Mouse (Mus musculus): ENCODE data around the gene Cadps2. TPM values are rescaled to one million over a fixed set of nuclear protein-coding genes. Genes with fewer than 3 reads are reported as not detected.
A peak's percentile ranks its signal among the peaks of the same experiment; 100 is the strongest.

Gene Cadps2
- total and polyA plus RNA-seq, 2 experiments from 2014 or later = 7.3 to 23.0 TPM

GRCm38 (mm10) chr6:23249053-23249401, 590.2 kb downstream of the Cadps2 start:
- H3K4me1 ChIP-seq (ENCODE audit: insufficient read depth, low read length) = no peaks in the 10 kb centered on the region
- TF ChIP-seq CTCF (IDR thresholded peaks at IDR 0.05) = no peak
- DNase-seq (ENCODE audit: low spot score) (no peak), ATAC-seq (ENCODE audit: low FRiP score) (no peak)
- WGBS = under 1% methylated on average over 24 of the region's 24 CpGs
- no peaks in the 10 kb centered on the region for H3K36me3 ChIP-seq (ENCODE audit: insufficient read depth, low read length)
- peak overlapping the region; percentile 48; the same call in 1 of the 2 replicates for H3K4me2 ChIP-seq (ENCODE audit: low read depth, low read length, poor library complexity, severe bottlenecking)
- peaks cover 72% of the 10 kb centered on the region for H3K27me3 ChIP-seq (ENCODE audit: insufficient read depth, low read length)
- H3K4me3 ChIP-seq (ENCODE audit: low read depth, low read length) = peak overlapping the region; percentile 23; the same call in 1 of the 2 replicates
- H3K9ac ChIP-seq (replicated peaks; ENCODE audit: low read length, poor library complexity, severe bottlenecking) = no peak overlapping the region
- H3K9me3 ChIP-seq (ENCODE audit: low read length) = no peaks in the 10 kb centered on the region
- no peak overlapping the region for H3K27ac ChIP-seq (ENCODE audit: low read depth, low read length)

GRCm38 (mm10) chr6:23248313-23249052, 590.7 kb downstream of the Cadps2 start, which contains the start of gene Fezf1:
Fezf1 (minus strand) TSS chr6:23248362.
- ATAC-seq (ENCODE audit: low FRiP score) (no peak), DNase-seq (ENCODE audit: low spot score) (no peak)
- H3K36me3 ChIP-seq (ENCODE audit: insufficient read depth, low read length) = no peaks in the 10 kb centered on the region
- no peaks in the 10 kb centered on the region for H3K4me1 ChIP-seq (ENCODE audit: insufficient read depth, low read length)
- under 1% methylated on average over 31 of the region's 31 CpGs for WGBS
- no peaks in the 10 kb centered on the region for H3K9me3 ChIP-seq (ENCODE audit: low read length)
- H3K4me3 ChIP-seq (ENCODE audit: low read depth, low read length) = peak within 1 kb of the TSS; percentile 23
- H3K9ac ChIP-seq (replicated peaks; ENCODE audit: low read length, poor library complexity, severe bottlenecking) = no peak within 1 kb of the TSS
- peak within 1 kb of the TSS; percentile 48; the same call in 1 of the 2 replicates for H3K4me2 ChIP-seq (ENCODE audit: low read depth, low read length, poor library complexity, severe bottlenecking)
- H3K27me3 ChIP-seq (ENCODE audit: insufficient read depth, low read length) = peaks cover 72% of the 10 kb centered on the region
- no peak for TF ChIP-seq CTCF (IDR thresholded peaks at IDR 0.05)
- H3K27ac ChIP-seq (ENCODE audit: low read depth, low read length) = no peak within 1 kb of the TSS

- no peak overlapping the region; the same call in 1 of the 2 replicates for H3K4me3 ChIP-seq (ENCODE audit: low read depth, low read length)
- no peak overlapping the region for H3K4me2 ChIP-seq (ENCODE audit: low read depth, low read length, poor library complexity, severe bottlenecking)
- ATAC-seq (ENCODE audit: low FRiP score) = no peak
- under 1% methylated on average over 61 of the region's 61 CpGs for WGBS
- no peaks in the 10 kb centered on the region for H3K9me3 ChIP-seq (ENCODE audit: low read length)
- H3K27me3 ChIP-seq (ENCODE audit: insufficient read depth, low read length) = peaks cover 72% of the 10 kb centered on the region
- no peaks in the 10 kb centered on the region for H3K36me3 ChIP-seq (ENCODE audit: insufficient read depth, low read length)
- no peak for DNase-seq (ENCODE audit: low spot score)
- no peak overlapping the region for H3K27ac ChIP-seq (ENCODE audit: low read depth, low read length)
- H3K4me1 ChIP-seq (ENCODE audit: insufficient read depth, low read length) = no peaks in the 10 kb centered on the region
- no peak for TF ChIP-seq CTCF (IDR thresholded peaks at IDR 0.05)
- no peak overlapping the region for H3K9ac ChIP-seq (replicated peaks; ENCODE audit: low read length, poor library complexity, severe bottlenecking)
Measured at GRCm38 (mm10) chr6:23247512-23248312, 591.5 kb downstream of the Cadps2 start.

- Histone ChIP-seq H3K36me3 (ENCODE audit: insufficient read depth, low read length) (no peaks in the 10 kb centered on the region), H3K27ac (ENCODE audit: low read depth, low read length) (no peak overlapping the region), H3K4me3 (ENCODE audit: low read depth, low read length) (no peak overlapping the region), H3K27me3 (ENCODE audit: insufficient read depth, low read length) (peaks cover 71% of the 10 kb centered on the region), H3K9me3 (ENCODE audit: low read length) (no peaks in the 10 kb centered on the region), H3K4me2 (ENCODE audit: low read depth, low read length, poor library complexity, severe bottlenecking) (no peak overlapping the region), H3K4me1 (ENCODE audit: insufficient read depth, low read length) (no peaks in the 10 kb centered on the region), H3K9ac (replicated peaks; ENCODE audit: low read length, poor library complexity, severe bottlenecking) (no peak overlapping the region)
- DNase-seq (ENCODE audit: low spot score) = no peak
- ATAC-seq (ENCODE audit: low FRiP score) = no peak
- WGBS = 1% methylated on average over 23 of the region's 23 CpGs
- no peak for TF ChIP-seq CTCF (IDR thresholded peaks at IDR 0.05)
Measured at GRCm38 (mm10) chr6:23246790-23247511, 592.3 kb downstream of the Cadps2 start.

GRCm38 (mm10) chr6:23246061-23246789, 593.0 kb downstream of the Cadps2 start:
- no peak for TF ChIP-seq CTCF (IDR thresholded peaks at IDR 0.05)
- DNase-seq (ENCODE audit: low spot score) = no peak
- H3K9me3 ChIP-seq (ENCODE audit: low read length) = no peaks in the 10 kb centered on the region

More at GRCm38 (mm10) chr6:23246061-23246789, 593.0 kb downstream of the Cadps2 start:
- Histone ChIP-seq H3K9ac (replicated peaks; ENCODE audit: low read length, poor library complexity, severe bottlenecking) (no peak overlapping the region), H3K36me3 (ENCODE audit: insufficient read depth, low read length) (no peaks in the 10 kb centered on the region), H3K27me3 (ENCODE audit: insufficient read depth, low read length) (peaks cover 78% of the 10 kb centered on the region), H3K4me3 (ENCODE audit: low read depth, low read length) (no peak overlapping the region), H3K27ac (ENCODE audit: low read depth, low read length) (no peak overlapping the region), H3K4me1 (ENCODE audit: insufficient read depth, low read length) (no peaks in the 10 kb centered on the region), H3K4me2 (ENCODE audit: low read depth, low read length, poor library complexity, severe bottlenecking) (no peak overlapping the region)
- 4% methylated on average over 17 of the region's 17 CpGs for WGBS
- ATAC-seq (ENCODE audit: low FRiP score) = no peak

All from midbrain, postnatal 0 days (tissue).